Mouse (Mus musculus) testis, postnatal 14 days (tissue): ENCODE measurements around the gene Mfap2.

Experiments
- DNase-seq: peaks from one replicate; pipeline ENCODE4 v3.0.0; 2021; ENCODE audit warnings: low spot score

Mfap2 gene

DNA sequence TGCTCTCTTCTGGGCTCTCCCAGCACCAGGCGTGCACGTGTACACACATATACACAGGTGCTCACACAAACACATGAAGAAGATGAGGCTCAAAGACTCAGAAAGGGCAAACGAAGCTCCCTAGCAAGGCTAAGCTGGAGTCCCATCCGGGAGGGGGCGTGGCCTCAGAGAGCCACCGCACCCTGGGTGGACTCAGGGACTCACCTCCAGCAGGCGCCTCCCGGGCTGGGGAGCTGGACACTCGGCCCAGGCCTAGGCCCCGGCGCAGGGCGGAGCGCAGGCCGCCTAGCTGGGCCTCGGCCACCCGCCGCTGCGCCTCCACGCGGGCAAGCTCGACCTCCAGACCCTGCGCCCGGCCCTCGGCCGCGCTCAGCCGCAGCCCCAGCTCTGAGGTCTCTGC is 14.8 kb downstream of the Mfap2 start:
- DNase-seq: no peak

DNA sequence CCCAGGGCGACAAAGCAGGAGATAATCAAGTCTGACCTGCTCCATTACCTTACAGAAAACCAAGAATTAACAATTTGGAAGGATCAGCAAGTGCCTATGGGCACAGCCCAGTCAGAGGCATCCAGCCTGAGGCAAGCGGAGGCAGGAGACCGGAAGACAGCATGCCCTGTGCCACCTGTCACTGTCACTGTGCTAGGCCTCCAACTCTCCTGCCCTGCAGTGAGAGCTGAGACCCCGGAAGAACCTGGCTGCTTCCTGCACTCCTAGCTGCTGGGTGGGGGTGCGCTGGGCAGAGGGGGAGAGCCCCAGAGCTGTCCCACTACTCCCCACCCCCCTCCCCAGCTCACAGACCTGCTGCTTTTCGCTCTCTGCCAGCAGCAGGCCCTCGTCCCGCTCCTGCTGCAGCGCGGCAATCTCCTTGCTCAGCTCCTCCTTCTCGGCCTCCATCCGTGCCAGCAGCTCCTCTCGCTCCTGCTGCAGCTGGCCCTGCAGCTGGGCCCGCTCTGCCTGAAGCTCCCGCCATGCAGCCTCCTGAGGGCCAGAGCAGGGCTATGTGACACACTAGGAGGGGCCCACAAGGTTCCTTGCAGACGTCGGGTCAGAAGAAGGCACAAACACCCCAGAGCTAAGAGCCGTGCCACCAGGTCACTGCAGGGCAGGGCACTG is 20.5 kb downstream of the Mfap2 start:
- no peak for DNase-seq

DNA sequence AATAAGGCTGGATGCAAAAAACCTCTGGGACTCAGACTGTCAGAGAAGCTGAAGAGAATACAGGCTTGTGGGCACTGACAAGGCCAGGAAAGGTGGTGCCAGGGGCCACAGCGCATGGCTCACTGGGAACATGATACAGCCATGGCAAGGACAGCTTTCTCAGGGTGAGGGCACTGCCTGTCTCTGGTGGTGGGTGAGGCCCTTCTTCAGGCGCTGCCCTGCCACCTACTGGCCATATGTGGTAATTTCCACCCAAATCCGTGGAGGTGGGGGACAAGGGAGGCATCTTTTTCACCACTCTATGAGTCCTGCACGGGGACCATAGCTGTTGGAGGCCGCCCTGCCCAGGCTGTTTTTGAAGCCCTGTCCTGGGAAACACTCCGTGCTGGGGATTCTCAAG is 21.5 kb downstream of the Mfap2 start:
- DNase-seq: no peak

DNA sequence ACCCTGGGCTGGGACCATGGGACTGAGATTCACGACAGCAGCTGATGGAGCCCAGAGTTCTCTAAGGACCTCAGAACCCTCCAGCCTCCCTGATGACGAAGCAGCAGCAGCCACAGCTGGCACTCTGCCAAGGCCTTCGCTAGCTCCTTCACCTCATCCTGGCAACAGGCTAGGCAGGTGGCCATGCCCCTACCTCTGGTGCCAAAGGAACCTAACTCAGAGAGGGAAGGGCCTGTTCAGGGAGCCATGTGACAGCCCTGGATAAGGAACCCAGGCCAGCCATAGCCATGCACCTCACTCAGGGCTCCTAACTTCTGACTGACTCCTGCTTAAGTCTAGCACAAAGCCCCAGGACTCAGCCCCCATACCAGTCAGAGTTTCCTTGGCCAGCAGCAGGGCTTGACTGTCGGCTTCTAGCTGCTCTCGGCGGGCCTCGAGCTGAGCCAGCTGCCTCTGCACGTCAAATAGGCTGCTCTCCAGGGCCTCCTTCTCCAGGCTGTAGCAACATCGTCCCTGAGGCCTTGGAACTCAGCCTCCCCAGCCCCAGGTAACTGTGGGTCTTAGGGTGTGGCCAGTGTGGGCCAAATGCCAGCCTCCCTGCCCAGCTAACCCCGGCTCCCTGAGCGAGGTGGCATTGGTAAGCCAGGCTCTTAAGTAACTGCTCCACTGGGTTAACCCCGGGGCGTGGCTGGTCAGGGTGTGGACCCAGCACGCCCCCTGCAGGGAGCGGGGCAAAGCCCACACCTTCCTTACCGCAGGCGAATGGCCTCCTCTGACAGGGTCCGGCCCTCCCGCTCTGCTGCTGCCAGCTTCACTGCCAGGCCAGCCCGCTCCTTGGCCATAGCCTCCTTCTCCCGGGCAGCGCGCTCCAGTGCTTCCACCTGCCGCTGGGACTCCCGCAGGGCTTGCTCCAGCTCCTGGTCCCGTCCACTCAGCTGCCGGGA is 23.7 kb downstream of the Mfap2 start:
- no peak for DNase-seq

DNA sequence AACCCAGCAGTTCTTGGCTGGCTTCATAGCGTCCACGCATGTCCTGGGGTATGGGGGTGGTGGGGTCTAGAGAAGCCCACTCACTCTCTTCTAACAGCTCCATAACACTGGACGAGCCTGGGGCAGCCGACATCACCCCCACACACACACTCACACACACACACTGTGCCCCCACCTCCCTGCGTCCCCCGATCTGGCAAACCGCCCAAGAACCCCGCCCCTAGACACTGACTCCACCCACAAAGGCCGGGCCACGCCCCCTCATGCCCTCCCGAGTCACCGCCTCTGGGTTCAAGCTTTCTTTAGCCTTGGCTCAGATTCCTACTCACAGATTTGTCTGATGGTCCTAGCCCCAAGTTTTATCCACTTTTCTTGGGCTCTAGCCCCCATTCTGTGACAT is 30.9 kb downstream of the Mfap2 start:
- peak; percentile 77 for DNase-seq

DNA sequence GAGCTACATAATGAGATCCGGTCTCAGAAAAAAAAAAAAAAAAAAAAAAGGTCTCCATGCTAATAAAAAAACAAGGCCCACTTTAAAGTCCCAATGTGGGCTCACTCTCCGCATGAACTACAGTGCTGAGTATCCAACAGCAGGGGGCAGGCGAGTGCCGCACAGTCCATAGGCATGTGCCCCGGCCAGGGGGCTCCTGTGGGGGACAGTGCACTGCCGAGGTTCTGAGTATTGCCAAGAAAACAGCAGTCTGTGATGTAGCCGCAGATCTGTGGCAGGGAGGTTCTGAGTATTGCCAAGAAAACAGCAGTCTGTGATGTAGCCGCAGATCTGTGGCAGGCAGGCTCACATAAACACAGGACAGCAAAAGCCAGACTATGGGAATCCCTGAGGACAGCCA is 34.6 kb downstream of the Mfap2 start:
- DNase-seq: no peak

DNA sequence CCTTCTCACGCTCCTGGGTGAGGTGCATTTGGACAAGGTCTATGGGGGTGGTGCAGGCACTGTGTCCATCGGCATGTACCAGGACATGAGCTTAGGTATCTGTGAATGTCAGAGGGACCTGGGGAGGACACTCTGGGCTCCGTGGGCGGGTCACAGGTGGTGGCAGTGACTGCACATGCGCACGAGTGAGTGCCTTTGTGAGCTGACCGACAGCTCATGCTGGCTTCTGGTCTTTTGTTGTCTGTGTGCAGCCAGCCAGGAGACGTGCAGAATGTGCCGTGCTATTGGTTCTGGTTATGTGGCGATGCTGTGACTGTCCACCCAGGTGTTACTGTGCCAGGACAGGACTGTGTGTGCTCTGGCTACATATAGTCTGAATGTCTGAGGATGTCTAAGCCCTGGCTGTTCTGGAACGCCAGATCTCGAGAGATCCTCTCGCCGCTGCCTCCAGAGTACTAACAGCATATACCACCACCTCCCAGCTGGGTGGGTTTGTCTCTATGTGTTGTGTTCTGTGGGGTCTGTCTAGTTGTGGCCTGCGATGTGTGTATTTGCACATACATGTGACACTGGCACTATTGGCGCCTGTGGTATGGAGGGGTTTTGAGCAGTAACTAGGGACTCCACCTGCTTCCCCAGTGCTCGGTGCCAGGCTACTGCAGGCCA is 38.7 kb downstream of the Mfap2 start:
- no peak for DNase-seq

DNA sequence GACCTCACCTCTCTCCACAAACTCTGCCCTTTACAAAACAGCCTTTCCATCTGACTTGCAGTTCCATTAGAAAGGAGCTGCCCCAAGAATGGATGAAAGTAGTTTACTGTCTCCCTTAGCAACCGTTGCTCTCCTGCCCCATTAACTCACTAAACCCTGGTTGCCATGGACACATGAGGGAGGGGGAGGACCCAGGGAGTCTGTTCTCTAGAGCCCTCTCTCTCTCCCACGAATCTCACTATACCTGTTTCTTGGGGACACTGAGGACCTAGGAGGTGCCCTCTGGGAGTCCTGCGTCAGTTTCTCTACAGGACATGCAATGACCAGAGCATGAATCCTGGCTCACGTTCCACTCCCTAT is 39.2 kb downstream of the Mfap2 start:
- DNase-seq: no peak

DNA sequence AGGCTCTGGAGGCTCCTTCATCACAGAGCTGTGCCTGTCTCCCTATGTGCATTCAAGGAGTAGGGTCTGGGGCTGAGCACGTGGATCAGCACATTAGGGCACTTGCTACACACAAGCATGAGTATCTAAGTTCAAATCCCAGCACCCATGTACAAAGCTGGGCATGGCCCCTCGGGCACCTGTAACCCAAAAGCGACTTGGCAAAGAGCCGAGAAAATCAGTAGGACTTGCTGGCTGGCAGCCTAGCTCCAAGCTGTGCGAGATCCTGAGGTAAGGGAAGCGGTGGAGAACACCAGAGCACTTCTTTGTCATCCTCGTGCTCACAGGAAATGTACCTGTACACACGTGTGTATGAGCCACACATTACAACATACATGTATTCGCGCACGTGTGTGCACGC is 42.2 kb downstream of the Mfap2 start:
- DNase-seq: no peak

DNA sequence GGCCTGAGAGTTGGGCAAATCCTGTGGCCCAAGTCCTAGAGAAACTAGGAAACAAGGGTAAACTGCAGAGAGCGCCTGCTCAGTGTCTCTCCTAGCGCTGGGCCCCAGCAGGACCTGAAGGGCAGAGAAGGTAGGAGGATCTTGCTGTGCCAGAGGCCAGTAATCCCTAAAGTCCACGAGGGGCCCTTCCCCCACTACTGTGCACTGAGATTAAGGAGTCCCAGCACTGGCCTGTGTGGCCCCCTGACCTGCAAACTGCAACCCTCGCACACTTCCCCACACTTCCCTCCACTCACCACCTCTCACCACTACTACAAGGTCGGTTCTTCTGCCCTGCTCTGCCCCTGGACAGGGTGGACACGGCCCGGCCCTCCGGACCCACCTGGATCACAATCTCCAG is 42.9 kb downstream of the Mfap2 start:
- DNase-seq: no peak

DNA sequence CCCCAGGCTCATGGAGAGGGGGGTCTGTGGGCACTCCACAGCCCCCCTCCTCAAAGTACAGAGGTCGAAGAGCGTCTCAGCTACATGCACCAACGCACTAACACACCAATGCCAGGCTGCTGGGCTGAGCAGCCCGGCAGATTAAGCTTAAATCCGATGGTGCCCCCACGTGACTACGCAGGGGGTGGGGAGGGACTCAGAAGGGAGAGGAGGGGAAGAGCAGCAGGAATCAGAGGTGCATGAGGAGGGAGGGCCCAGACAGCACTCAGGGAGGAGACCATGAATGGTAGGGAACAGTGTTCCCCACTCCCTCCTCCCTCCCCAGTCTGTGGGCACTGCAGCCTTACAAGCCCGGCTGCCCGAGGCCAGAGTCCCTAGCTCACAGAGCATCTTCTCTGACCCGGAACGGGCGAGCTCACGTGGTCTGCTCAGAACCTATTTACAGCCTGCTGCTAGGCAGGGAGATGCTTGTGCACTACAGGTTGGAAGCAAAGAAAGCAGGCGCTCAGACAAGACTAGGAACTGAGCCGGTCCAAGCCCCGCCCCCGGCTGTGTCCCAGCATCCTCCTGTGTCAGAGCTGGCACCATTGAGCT is 43.4 kb downstream of the Mfap2 start:
- no peak for DNase-seq

DNA sequence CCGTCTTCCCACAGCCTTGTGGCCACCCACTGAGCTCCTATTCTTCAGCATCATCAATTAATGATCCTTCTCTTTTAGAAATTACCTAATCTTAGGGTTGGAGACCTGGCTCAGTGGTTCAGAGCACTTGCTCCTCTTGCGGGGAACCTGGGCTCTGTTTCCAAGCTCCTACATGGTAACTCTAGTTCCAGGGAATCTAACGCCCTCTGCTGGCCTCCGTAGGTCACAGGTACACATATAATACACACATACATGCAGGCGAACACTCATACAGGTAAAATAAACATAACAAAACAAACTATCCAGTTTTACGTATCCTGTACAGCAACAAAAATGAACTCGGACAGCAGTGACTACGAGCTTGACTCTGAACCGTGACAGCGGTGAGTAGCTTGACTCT is 46.8 kb downstream of the Mfap2 start:
- no peak for DNase-seq

DNA sequence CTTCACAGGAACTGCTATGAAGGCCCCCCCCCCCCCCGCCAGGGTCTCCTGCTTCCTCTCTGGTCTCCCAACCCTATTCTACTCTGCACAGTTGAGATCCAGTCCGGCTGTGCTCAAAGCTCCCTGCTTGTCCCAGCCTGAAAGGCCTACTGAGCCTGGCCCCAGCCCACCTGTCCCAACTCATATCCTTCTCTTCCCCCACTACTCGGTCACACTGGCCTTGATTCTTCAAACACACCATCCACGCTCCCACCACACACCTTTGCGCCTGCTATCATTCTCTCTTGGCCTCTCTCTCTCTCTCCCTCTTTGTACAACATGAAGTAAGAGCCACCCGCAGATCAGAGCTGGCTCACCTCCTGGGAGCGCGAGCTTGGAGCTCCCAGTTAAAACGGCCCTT is 48.6 kb downstream of the Mfap2 start:
- no peak for DNase-seq

DNA sequence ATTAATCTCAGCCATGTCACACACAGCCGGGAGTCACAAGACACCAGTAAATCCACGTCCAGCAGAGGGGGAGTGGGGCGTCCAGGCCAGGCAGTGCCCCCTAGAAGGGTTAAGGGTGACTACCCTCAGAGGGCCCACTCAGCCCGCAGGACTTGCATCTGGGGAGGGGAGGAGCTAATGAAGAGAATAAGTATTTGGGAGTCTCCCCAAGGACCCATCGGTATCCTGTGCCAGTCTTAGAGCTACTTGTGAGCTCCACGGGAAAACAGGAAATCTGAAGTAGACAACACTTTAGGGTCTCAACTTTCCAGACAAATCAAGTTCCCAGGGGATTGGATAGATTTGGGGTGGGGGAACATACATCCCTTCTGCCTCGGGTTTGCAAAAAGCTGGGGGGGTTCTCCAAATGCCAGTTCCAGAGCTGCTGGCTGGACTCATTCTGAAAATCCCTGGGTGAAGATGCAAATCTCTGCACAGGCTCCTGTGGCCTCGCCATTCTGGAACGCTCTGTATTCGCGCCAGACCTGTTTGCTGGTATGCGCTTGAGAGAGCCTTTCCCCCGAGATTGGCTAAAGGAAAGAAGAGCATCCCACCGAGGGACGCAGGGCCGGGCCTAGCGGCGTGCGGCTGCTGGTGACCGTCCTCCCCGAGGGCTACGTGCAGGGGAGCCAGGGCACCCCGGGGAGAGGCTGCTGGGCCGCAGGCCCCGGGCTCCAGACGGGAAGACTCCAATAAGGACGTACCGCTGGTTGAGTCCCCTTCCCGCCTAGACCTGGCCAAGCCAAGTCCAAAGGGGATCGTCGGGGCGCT is 49.6 kb downstream of the Mfap2 start:
- no peak for DNase-seq

DNA sequence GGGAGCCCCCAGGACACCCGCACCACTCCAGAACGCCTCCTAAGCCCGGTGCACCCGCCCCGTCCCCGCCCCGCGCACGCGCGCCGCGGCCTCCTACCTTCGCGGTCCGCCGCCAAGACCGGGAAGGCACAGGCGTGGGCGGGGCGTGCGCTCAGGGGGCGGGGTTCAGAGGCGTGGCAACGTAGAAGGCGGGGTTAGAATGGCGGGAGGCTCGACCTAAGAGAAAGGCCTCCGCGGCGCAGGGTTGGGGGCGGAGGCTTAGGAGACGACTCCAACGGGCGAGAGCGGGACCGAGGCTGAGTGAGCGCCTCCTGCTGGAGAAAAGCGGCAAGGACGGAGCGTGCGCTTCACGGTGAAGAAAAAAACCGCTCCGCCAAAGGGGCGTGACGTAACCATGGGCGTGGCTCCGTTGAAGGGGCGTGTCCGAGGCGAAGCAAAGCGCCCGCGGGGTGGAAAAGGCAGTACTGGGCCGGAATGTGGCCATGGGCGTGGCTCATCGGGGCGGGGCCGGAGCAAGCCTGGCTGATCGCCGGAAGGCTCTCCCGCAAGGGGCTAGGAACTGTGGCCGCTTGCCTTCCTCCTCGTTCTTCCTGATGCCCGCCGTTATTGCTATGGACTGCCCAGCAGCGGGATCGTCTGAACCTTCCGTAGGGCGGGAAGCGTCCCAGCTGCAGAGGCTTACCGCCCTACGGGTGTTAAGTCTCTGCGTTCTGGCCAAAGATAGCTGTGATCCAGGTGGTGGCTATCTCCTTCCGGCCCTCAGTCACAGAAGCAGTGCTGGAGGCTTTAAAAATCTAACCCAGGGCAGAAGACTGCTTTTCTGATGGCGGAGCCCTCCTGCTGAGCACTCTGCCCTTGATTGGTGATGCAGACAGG is 50.4 kb downstream of the Mfap2 start, which contains the start of gene Crocc:
Gene Crocc (minus strand): TSS at position 125 of the 876 bp plus-strand sequence.
- DNase-seq: peak; percentile 98

DNA sequence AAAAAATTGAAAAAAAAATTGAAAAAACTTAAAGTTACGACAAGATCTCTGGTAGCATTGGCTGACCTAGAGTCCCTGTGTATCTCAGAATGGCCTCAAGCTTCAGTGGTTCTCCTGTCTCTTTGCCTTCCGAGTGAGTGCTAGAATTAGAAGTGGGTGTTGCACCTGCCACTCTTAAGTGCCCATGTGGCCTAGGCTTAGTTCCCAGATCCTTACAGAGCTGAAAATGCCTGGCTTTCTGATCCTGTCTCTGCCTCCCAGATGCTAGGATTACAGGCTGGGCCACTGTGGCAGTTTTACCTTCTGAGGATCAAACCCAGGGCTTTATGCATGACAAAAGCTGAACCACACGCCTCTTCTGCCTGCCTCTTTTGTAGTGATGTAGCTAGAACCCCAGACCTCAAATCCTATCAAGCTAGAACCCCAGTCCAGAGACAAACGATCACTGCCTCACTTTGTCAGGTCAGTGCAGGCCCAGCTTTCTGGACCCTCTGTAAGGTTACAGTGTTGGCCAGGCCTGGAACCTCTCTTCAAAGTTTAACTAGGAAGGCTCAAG is 54.0 kb downstream of the Mfap2 start:
- no peak for DNase-seq

DNA sequence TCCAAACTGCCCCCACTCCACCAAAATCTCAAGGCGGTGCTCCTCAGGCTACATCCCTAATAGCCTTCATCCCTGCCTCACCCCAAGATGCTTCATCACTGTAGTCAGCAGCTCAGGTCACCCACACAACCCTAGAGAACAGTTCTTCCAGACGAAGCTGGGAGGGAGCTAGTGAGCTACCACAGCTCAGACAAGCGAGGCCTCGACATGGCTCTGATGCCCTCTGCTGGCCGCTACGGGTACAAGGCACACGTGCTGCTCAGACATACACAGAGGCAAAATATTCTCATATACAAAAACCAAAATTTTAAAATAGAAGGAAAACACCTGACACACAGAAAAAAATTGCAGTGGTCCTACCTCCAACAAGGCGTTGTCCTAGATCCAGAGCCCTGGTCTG is 54.9 kb downstream of the Mfap2 start:
- no peak for DNase-seq
